Mouse (Mus musculus) neural tube, embryonic 11.5 days (tissue): Measurements from ENCODE around the gene Vmn2r104. TPM values are rescaled to one million over a fixed set of nuclear protein-coding genes. Genes with fewer than 3 reads are reported as not detected.

Experiments used
- ATAC-seq: fragments of 200-750 bp; cut with Nextera tagmentation; 2 replicates; pipeline ENCODE4 v1.8.0; 2017; ENCODE audit warnings: moderate number of reproducible peaks, mild to moderate bottlenecking, moderate TSS enrichment, moderate library complexity; ENCODE audit not compliant: insufficient read depth, low FRiP score, low TSS enrichment
- DNase-seq: peaks from one replicate; pipeline ENCODE4 v3.0.0-alpha.2; 2015; ENCODE audit warnings: low spot score
- H3K27ac ChIP-seq: fragments of 300-500 bp; sonication (generic); 2 replicates; pipeline ENCODE4 v1.5.1; 2014; ENCODE audit warnings: low read depth, mild to moderate bottlenecking, low read length
- H3K27me3 ChIP-seq: fragments of 300-500 bp; sonication (generic); 2 replicates; pipeline ENCODE4 v1.6.1; 2014; ENCODE audit warnings: mild to moderate bottlenecking, low read length, mixed read lengths; ENCODE audit not compliant: control insufficient read depth, insufficient read depth
- H3K36me3 ChIP-seq: fragments of 300-500 bp; sonication (generic); 2 replicates; pipeline ENCODE4 v1.6.1; 2014; ENCODE audit warnings: mild to moderate bottlenecking, low read length, moderate library complexity, mixed read lengths; ENCODE audit not compliant: control insufficient read depth, insufficient read depth
- H3K4me1 ChIP-seq: fragments of 300-500 bp; sonication (generic); 2 replicates; pipeline ENCODE4 v1.6.1; 2014; ENCODE audit warnings: low read length, mixed read lengths; ENCODE audit not compliant: control insufficient read depth, insufficient read depth
- H3K4me2 ChIP-seq: fragments of 300-500 bp; sonication (generic); 2 replicates; pipeline ENCODE4 v1.6.1; 2014; ENCODE audit warnings: low read depth, mild to moderate bottlenecking, moderate library complexity
- H3K4me3 ChIP-seq: fragments of 300-500 bp; sonication (generic); 2 replicates; pipeline ENCODE4 v1.5.1; 2014; ENCODE audit warnings: low read depth, low read length
- H3K9ac ChIP-seq: fragments of 300-500 bp; sonication (generic); 2 replicates; pipeline ENCODE4 v1.6.1; 2014; ENCODE audit warnings: mild to moderate bottlenecking, low read length
- H3K9me3 ChIP-seq: fragments of 300-500 bp; sonication (generic); 2 replicates; pipeline ENCODE4 v1.6.1; 2016; ENCODE audit warnings: low read length; ENCODE audit not compliant: control insufficient read depth
- WGBS: fragments of 180-500 bp; shearing (Covaris S2); extraction: QIAGEN DNeasy Blood & Tissue Kit; methylation state at CpG from one replicate; pipeline ENCODE4 v1.1.7; 2014; 5-methylcytosine and 5-hydroxymethylcytosine counted together
- polyA plus RNA-seq: library from polyadenylated mRNA; unstranded; fragments of >200 nt; fragmentation: Nextera tagmentation; extraction: Ambion mirVana; gene quantifications from 2 replicates; pipeline ENCODE4 v1.2.1, GENCODE M21; 2014

The Vmn2r104 gene
- not detected in 2 replicates for polyA plus RNA-seq

DNA sequence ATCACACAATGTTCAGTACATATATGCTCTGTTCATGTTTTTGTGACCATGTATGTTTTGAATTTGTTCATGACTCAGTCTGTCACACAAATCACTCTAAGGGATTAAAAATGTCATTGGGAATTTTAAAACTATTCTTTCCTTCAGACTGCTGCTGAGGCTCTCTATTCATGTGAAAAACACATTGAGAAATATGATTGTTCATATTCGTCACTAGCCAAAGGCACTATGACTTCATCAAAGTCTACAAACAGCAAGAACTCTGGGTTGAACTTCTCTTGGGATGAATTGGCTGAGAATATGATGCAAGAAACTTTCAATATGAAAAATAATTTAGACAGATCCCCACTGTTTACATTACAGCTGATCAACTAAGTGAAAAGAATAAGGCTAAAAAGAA lies at the start of gene Vmn2r104:
Vmn2r104 (minus strand) TSS at position 101 of the 400 bp plus-strand sequence.
- ATAC-seq: no peak
- Histone ChIP-seq H3K36me3 (no peaks in the 10 kb centered on the region), H3K4me2 (no peak within 1 kb of the TSS)

DNA sequence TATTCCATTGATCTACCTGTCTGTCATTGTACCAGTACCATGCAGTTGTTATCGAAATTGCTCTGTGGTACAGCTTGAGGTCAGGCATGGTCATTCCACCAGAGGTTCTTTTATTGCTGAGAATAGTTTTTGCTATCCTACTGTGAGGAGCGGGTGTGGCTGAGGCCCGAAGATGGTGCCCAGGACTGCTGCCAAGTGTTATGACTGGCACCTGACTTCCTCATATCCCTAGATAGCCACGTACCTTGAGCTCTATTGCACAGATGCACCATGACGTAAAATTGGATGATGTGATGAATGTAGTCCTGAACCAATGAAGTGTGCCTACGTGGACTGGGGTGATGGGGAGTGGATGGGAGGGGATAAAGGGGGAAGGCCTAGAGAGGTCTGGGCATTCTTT lies 26.0 kb upstream of the Vmn2r104 start:
- Histone ChIP-seq H3K9ac (no peak overlapping the region), H3K9me3 (peaks cover 5% of the 10 kb centered on the region; the same call in 1 of the 2 replicates), H3K4me3 (no peak overlapping the region), H3K4me2 (no peak overlapping the region), H3K27ac (no peak overlapping the region), H3K4me1 (no peaks in the 10 kb centered on the region), H3K36me3 (no peaks in the 10 kb centered on the region), H3K27me3 (no peaks in the 10 kb centered on the region)
- 79% methylated on average over 6 of the region's 6 CpGs for WGBS
- no peak for DNase-seq
- no peak for ATAC-seq

More for the DNA sequence above, at the start of gene Vmn2r104:
- no peak for DNase-seq
- Histone ChIP-seq H3K27me3 (no peaks in the 10 kb centered on the region), H3K4me1 (no peaks in the 10 kb centered on the region), H3K9ac (no peak within 1 kb of the TSS), H3K4me3 (no peak within 1 kb of the TSS), H3K9me3 (peaks cover 18% of the 10 kb centered on the region; the same call in 1 of the 2 replicates), H3K27ac (no peak within 1 kb of the TSS)
- WGBS: 75% methylated on average over 1 of the region's 1 CpGs

GRCm38 (mm10) chr17:20071656-20072396 lies 23.7 kb upstream of the Vmn2r104 start:
- no peak overlapping the region for H3K4me2 ChIP-seq
- H3K4me1 ChIP-seq: no peaks in the 10 kb centered on the region
- no peak overlapping the region for H3K27ac ChIP-seq
- DNase-seq (no peak), ATAC-seq (no peak)
- H3K27me3 ChIP-seq: no peaks in the 10 kb centered on the region
- H3K9me3 ChIP-seq: peaks cover 5% of the 10 kb centered on the region; the same call in 1 of the 2 replicates
- 92% methylated on average over 4 of the region's 4 CpGs for WGBS
- H3K4me3 ChIP-seq: no peak overlapping the region
- no peak overlapping the region for H3K9ac ChIP-seq
- no peaks in the 10 kb centered on the region for H3K36me3 ChIP-seq

Other genes with a start within 250 kb of the Vmn2r104 start
- not detected in 2 replicates for gene Fpr-rs7, start 65.9 kb upstream of the Vmn2r104 start, polyA plus RNA-seq
- gene Fpr-rs6, start 134.8 kb upstream of the Vmn2r104 start, polyA plus RNA-seq: not detected in 2 replicates
- not detected in 2 replicates for gene Vmn2r105, start 186.7 kb upstream of the Vmn2r104 start, polyA plus RNA-seq
- gene Vmn2r106, start 237.2 kb upstream of the Vmn2r104 start, polyA plus RNA-seq: not detected in 2 replicates